Mouse (Mus musculus) neural tube, embryonic 10.5 days (tissue): ENCODE data around the gene Zfp747.

ENCODE experiments used
- DNase-seq: peaks from one replicate; pipeline ENCODE4 v3.0.0-alpha.2; 2017; ENCODE audit warnings: low spot score; ENCODE audit errors: extremely low spot score

The Zfp747 gene

DNA sequence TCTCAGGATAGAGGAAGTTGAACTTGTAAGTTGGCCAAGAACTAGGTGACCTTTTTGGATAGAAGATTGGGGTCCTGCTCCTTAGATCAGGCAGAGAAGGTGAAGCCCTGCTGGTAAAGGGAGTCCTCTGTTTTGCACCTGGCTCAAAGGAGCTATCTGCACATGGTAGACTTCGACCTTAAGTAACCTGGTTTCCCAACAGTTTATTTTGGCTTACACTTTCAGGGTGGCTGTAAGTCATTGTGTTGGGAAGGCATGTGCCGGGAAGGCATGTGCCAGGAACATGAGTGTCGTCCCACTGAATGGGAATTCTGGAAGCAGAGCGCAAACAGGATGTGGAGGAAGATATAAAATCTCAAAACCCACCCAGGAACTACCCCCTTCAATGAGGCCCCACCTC is 40.2 kb downstream of the Zfp747 start:
- DNase-seq = no peak

DNA sequence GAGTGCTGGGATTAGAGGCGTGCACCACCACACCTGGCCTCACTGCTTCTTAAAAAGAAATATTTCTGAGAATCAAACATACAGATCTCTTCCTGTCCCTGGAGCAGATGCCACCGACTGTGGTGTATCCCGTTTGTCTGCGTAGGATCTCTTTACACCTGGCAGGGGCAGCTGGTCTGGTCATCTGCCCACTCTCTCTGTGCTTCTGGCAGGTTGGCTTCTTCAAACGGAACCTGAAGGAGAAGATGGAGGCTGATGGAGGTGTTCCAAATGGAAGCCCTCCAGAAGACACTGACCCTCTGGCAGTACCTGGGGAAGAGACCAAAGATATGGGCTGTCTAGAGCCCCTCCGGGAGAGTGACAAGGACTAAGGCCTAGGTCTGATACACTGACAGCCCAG is 42.6 kb downstream of the Zfp747 start:
- no peak for DNase-seq

DNA sequence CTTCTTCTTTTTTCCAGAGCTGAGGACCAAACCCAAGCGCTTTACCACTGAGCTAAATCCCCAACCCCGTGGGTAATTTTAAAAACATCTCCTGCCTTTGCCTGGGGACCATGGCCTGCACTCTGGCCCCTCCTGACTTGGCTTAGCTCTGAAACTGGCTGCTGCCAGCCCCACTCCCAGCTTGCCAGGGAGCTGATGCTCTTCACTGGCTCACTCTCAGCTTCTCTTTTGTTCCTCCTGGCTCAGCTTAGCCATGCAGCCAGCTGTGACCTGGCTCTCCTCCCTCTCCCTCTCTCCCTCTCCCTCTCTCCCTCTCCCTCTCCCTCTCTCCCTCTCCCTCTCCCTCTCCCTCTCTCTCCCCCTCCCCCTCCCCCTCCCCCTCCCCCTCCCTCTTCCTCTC is 49.2 kb downstream of the Zfp747 start:
- DNase-seq = no peak

DNA sequence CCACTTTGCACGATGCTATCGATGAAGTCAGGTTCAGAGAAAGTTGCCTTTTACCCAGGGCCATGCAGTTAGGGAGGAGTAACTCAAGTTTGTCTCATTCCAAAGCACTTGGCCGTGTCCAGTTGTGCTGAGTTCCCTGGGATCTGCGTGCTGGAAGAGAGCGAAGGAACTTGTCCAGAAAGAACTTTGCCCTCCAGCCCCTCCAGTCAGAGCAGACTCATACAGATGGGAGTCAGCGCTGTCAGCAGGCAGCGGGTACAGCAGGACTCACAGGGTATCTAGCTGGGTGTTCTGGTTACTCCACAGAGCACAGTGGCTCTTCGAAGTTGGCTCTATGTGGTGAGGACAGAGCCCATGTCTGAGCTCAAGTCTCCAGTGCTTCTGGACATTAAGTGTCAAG is 50.3 kb downstream of the Zfp747 start:
- DNase-seq = no peak

DNA sequence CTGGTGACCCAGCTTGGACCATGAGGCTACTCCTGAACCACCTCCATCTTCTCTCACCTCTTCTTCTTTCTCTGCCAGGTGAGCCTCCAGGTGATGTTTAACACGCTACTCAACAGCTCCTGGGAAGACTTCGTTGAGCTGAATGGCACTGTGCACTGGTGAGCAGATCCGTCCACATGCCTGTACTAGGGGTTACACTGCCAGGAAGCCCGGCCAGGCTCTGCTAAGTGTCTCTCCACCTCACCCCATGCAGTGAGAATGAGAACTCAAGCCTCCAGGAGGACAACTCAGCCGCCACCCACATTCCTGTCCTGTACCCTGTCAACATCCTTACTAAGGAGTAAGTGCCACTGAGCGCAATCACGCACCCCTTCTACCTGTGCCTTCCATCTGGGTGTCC is 50.9 kb downstream of the Zfp747 start:
- no peak for DNase-seq
